8 mouse cellular contexts compared by ENCODE assay signal in the genomic region with DNA sequence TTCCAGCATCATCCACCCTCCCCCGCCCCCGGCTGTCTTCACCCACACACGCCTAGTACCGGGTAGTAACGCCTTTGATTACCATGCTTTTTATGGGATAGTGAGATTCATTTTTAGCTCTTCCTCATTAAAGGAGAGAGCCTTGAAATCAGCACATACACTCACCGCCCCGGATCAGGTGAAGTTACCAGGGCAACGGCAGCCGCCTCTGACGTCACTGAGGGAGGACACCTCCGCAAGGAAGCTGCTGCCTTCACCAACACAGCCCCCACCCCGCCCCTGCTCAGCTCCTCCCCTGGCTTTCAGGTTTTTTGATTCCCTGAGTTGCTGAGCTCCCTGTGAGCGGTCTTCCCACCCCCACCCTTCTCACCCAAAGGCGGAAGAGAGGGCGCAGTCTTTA.
DNase-seq lines count a peak whose midpoint lies in the region; ATAC-seq and TF ChIP-seq lines count a peak whose summit lies in the region.

No protein-coding gene starts in this region.

- peak overlapping the region; percentile 61; the same call in 1 of the 2 replicates for H3K27ac ChIP-seq in cortical plate, adult 2 months (ENCODE audit: insufficient read depth, low read length)
- peak overlapping the region; percentile 72 for H3K27ac ChIP-seq in midbrain, embryonic 13.5 days
- no peak overlapping the region for H3K27ac ChIP-seq in stomach, postnatal 0 days (replicated peaks)

- H3K9ac ChIP-seq in midbrain, embryonic 13.5 days (replicated peaks) = peak overlapping the region; percentile 21; the same call in 1 of the 2 replicates
- H3K9ac ChIP-seq in stomach, postnatal 0 days (ENCODE audit: low read length) = no peak overlapping the region

- no peak overlapping the region for H3K4me3 ChIP-seq in cortical plate, adult 2 months (ENCODE audit: insufficient read depth, low read length)
- H3K4me3 ChIP-seq in midbrain, embryonic 13.5 days (replicated peaks) = peak overlapping the region; percentile 30
- no peak overlapping the region for H3K4me3 ChIP-seq in stomach, postnatal 0 days (ENCODE audit: low read depth, low read length)
- no peak overlapping the region for H3K4me3 ChIP-seq in lung, adult 2 months (replicated peaks; ENCODE audit: extremely low read depth, low read depth, low read length)

- no peaks in the 10 kb centered on the region for H3K27me3 ChIP-seq in midbrain, embryonic 13.5 days
- H3K27me3 ChIP-seq in stomach, postnatal 0 days (ENCODE audit: control insufficient read depth, insufficient read depth, low read length) = no peaks in the 10 kb centered on the region

- ATAC-seq in hematopoietic stem cell, adult 5-6 weeks (replicated peaks in 1 of 2; ENCODE audit: insufficient read depth in 1 of 2, low FRiP score in 2 of 2, low TSS enrichment in 1 of 2, low read depth in 1 of 2, poor library complexity in 2 of 2, severe bottlenecking in 2 of 2) = peak; percentile 36 to 46; a peak in 3 of 4 replicates
- peak; percentile 87 for ATAC-seq in midbrain, embryonic 13.5 days
- ATAC-seq in stomach, postnatal 0 days (ENCODE audit: low FRiP score, low TSS enrichment) = peak; percentile 63

- 7% methylated on average over 15 of the region's 15 CpGs for WGBS in midbrain, embryonic 13.5 days
- WGBS in stomach, postnatal 0 days = 7% methylated on average over 15 of the region's 15 CpGs
- WGBS in lung, adult 2 months = 12% methylated on average over 15 of the region's 15 CpGs

- TF ChIP-seq POLR2A in cortical plate, adult 2 months (IDR thresholded peaks at IDR 0.05; ENCODE audit: extremely low read depth, insufficient read depth, low read length) = peak; percentile 32; the same call in 1 of the 2 replicates
- no peak for TF ChIP-seq POLR2A in lung, adult 2 months (IDR thresholded peaks at IDR 0.05; ENCODE audit: borderline replicate concordance, extremely low read depth, low read depth, low read length)

- TF ChIP-seq EP300 in stomach, postnatal 0 days (optimal IDR thresholded peaks at IDR 0.05) = no peak

- H3K36me3 ChIP-seq in midbrain, embryonic 13.5 days = no peaks in the 10 kb centered on the region
- no peaks in the 10 kb centered on the region for H3K36me3 ChIP-seq in stomach, postnatal 0 days (ENCODE audit: control insufficient read depth, insufficient read depth, low read length)

- peaks cover 9% of the 10 kb centered on the region for H3K4me1 ChIP-seq in cortical plate, adult 2 months (ENCODE audit: control insufficient read depth, insufficient read depth, low read length)
- peaks cover 25% of the 10 kb centered on the region for H3K4me1 ChIP-seq in midbrain, embryonic 13.5 days (replicated peaks)
- no peaks in the 10 kb centered on the region for H3K4me1 ChIP-seq in stomach, postnatal 0 days (replicated peaks; ENCODE audit: control insufficient read depth, insufficient read depth)
- H3K4me1 ChIP-seq in lung, adult 2 months (ENCODE audit: control insufficient read depth, insufficient read depth, low read length) = no peaks in the 10 kb centered on the region

- H3K4me2 ChIP-seq in midbrain, embryonic 13.5 days (replicated peaks) = peak overlapping the region; percentile 53
- peak overlapping the region; percentile 43 for H3K4me2 ChIP-seq in stomach, postnatal 0 days (replicated peaks; ENCODE audit: low read depth)

- peak; percentile 30 for DNase-seq in urinary bladder, postnatal 14 days (ENCODE audit: low spot score)
- DNase-seq in urinary bladder, adult 18-20 months (ENCODE audit: low spot score in 2 of 2) = no peak
- DNase-seq in left cerebral cortex, adult 18-20 months (ENCODE audit: low spot score in 2 of 2) = peak; percentile 76 to 84
- peak; percentile 65 for DNase-seq in stomach, postnatal 0 days (ENCODE audit: low spot score)
- no peak for DNase-seq in lung, adult 2 months

- no peak for TF ChIP-seq CTCF in cortical plate, adult 2 months (IDR thresholded peaks at IDR 0.05; ENCODE audit: extremely low read depth, insufficient read depth, low read length)
- no peak for TF ChIP-seq CTCF in stomach, postnatal 0 days (IDR thresholded peaks at IDR 0.05; ENCODE audit: low read depth)
- TF ChIP-seq CTCF in lung, adult 2 months (IDR thresholded peaks at IDR 0.05; ENCODE audit: insufficient read depth, low read length) = no peak

- H3K9me3 ChIP-seq in midbrain, embryonic 13.5 days = no peaks in the 10 kb centered on the region
- no peaks in the 10 kb centered on the region for H3K9me3 ChIP-seq in stomach, postnatal 0 days (ENCODE audit: control insufficient read depth, low read length)

Comparison
In these comparisons a context has a peak if more than half of its experiments do, and no peak if none do; other contexts are left out.
1. DNase-seq: peak in urinary bladder, postnatal 14 days (single experiment), left cerebral cortex, adult 18-20 months (2 of 2) and stomach, postnatal 0 days (single experiment); none in urinary bladder, adult 18-20 months (0 of 2) and lung, adult 2 months (single experiment).
2. Peak in every context shown above with its lines, with median percentiles within 50 percentile points of each other: ATAC-seq.